Mouse (Mus musculus) kidney, adult 2 months (tissue): ENCODE measurements around the gene Scml4.

Source experiments
- CTCF ChIP-seq: fragments of 200-500 bp; conservative IDR thresholded peaks from 2 replicates; pipeline ENCODE4 v1.5.1; 2011; ENCODE audit warnings: low read depth, mild to moderate bottlenecking, control low read depth, low read length, moderate library complexity, mixed read lengths; ENCODE audit not compliant: insufficient read depth, insufficient read length
- POLR2A ChIP-seq: fragments of 200-500 bp; IDR thresholded peaks from one replicate; pipeline ENCODE4 v1.6.1; 2011; ENCODE audit warnings: low read depth, low read length, control low read depth

- no peak for TF ChIP-seq CTCF
- no peak for TF ChIP-seq POLR2A
Observed at GRCm38 (mm10) chr10:43003466-43003757, 143.2 kb downstream of the Scml4 start.
